Mouse (Mus musculus): ENCODE measurements around the gene Supt3. TPM values are rescaled to one million over a fixed set of nuclear protein-coding genes. Genes with fewer than 3 reads are reported as not detected.

Gene Supt3
- total RNA-seq, 2 experiments from 2014 or later: 20.2 to 24.4 TPM

- intact Hi-C loops (cut with DNase I): no loop called here
- DNase-seq: no peak
These were observed 275.0 kb downstream of the Supt3 start for GRCm38 (mm10) chr17:45051971-45052370.

GRCm38 (mm10) chr17:45053371-45053770 is 276.4 kb downstream of the Supt3 start:
- intact Hi-C loops (cut with DNase I): no loop called here
- DNase-seq: no peak

- intact Hi-C loops (cut with DNase I): no loop called here
These were observed 277.6 kb downstream of the Supt3 start for GRCm38 (mm10) chr17:45054526-45054925.

GRCm38 (mm10) chr17:45056894-45057293 is 279.9 kb downstream of the Supt3 start:
- DNase-seq: no peak
- intact Hi-C loops (cut with DNase I): no loop called here

More at GRCm38 (mm10) chr17:45054526-45054925, 277.6 kb downstream of the Supt3 start:
- no peak for DNase-seq

GRCm38 (mm10) chr17:45057780-45058179 is 280.8 kb downstream of the Supt3 start:
- intact Hi-C loops (cut with DNase I): no loop called here

GRCm38 (mm10) chr17:45058566-45059363 is 281.8 kb downstream of the Supt3 start:
- intact Hi-C loops (cut with DNase I): no loop called here
- peak; percentile 79 for DNase-seq

More at GRCm38 (mm10) chr17:45057780-45058179, 280.8 kb downstream of the Supt3 start:
- no peak for DNase-seq

GRCm38 (mm10) chr17:45063776-45064175 is 286.8 kb downstream of the Supt3 start:
- DNase-seq: no peak
- intact Hi-C loops (cut with DNase I): no loop called here

GRCm38 (mm10) chr17:45065465-45065864 is 288.5 kb downstream of the Supt3 start:
- no peak for DNase-seq
- intact Hi-C loops (cut with DNase I): no loop called here

- intact Hi-C loops (cut with DNase I): no loop called here
- DNase-seq: no peak
These were observed 290.5 kb downstream of the Supt3 start for GRCm38 (mm10) chr17:45067441-45067840.

GRCm38 (mm10) chr17:45068321-45068720 is 291.4 kb downstream of the Supt3 start:
- no peak for DNase-seq
- intact Hi-C loops (cut with DNase I): no loop called here

GRCm38 (mm10) chr17:45072495-45073347 is 295.8 kb downstream of the Supt3 start:
- intact Hi-C loops (cut with DNase I): loop anchor here (5.0 kb wide), 1 partner anchor 300 kb away; no protein-coding TSS in a partner anchor
- DNase-seq: no peak

- DNase-seq: no peak
- intact Hi-C loops (cut with DNase I): loop anchor here (5.0 kb wide), 1 partner anchor 299 kb away; no protein-coding TSS in a partner anchor
These were observed 296.3 kb downstream of the Supt3 start for GRCm38 (mm10) chr17:45073348-45073634.

- intact Hi-C loops (cut with DNase I): loop anchor here (5.0 kb wide), 1 partner anchor 299 kb away; no protein-coding TSS in a partner anchor
- DNase-seq: no peak
These were observed 296.8 kb downstream of the Supt3 start for GRCm38 (mm10) chr17:45073779-45074178.

- DNase-seq: no peak
- intact Hi-C loops (cut with DNase I): no loop called here
These were observed 300.0 kb downstream of the Supt3 start for GRCm38 (mm10) chr17:45076951-45077350.

- no peak for DNase-seq
- intact Hi-C loops (cut with DNase I): no loop called here
These were observed 301.1 kb downstream of the Supt3 start for GRCm38 (mm10) chr17:45077921-45078640.

GRCm38 (mm10) chr17:45081521-45081920 is 304.6 kb downstream of the Supt3 start:
- intact Hi-C loops (cut with DNase I): no loop called here
- DNase-seq: no peak

GRCm38 (mm10) chr17:45081955-45082475 is 305.1 kb downstream of the Supt3 start:
- DNase-seq: no peak
- intact Hi-C loops (cut with DNase I): no loop called here

GRCm38 (mm10) chr17:45086361-45086760 is 309.4 kb downstream of the Supt3 start:
- intact Hi-C loops (cut with DNase I): no loop called here

GRCm38 (mm10) chr17:45087022-45087421 is 310.1 kb downstream of the Supt3 start:
- no peak for DNase-seq
- intact Hi-C loops (cut with DNase I): no loop called here

More at GRCm38 (mm10) chr17:45086361-45086760, 309.4 kb downstream of the Supt3 start:
- no peak for DNase-seq

GRCm38 (mm10) chr17:45101064-45101463 is 324.1 kb downstream of the Supt3 start:
- intact Hi-C loops (cut with DNase I): no loop called here
- DNase-seq: no peak

- intact Hi-C loops (cut with DNase I): no loop called here
These were observed 338.4 kb downstream of the Supt3 start for GRCm38 (mm10) chr17:45115386-45115785.

More at GRCm38 (mm10) chr17:45115386-45115785, 338.4 kb downstream of the Supt3 start:
- DNase-seq: no peak
